Mouse (Mus musculus) megakaryocyte, embryonic 14.5 days (primary cell): ENCODE data around the gene Pik3ca. TPM values are rescaled to one million over a fixed set of nuclear protein-coding genes. Genes with fewer than 3 reads are reported as not detected.

Experiments
- H3K27me3 ChIP-seq: replicated peaks from 2 replicates; pipeline ENCODE3; 2012; ENCODE audit warnings: inconsistent platforms
- H3K36me3 ChIP-seq: replicated peaks from 2 replicates; pipeline ENCODE3; 2012; ENCODE audit warnings: low read length, inconsistent platforms, mixed read lengths
- H3K4me1 ChIP-seq: 2 replicates; pipeline ENCODE4 v1.6.1; 2012; ENCODE audit warnings: inconsistent platforms
- H3K4me3 ChIP-seq: replicated peaks from 2 replicates; pipeline ENCODE3; 2012; ENCODE audit warnings: moderate library complexity, mild to moderate bottlenecking, inconsistent platforms
- H3K9me3 ChIP-seq: 2 replicates; pipeline ENCODE4 v1.6.1; 2012; ENCODE audit warnings: inconsistent platforms
- FLI1 ChIP-seq: IDR thresholded peaks from 2 replicates; pipeline ENCODE4 v1.6.1; 2012; ENCODE audit warnings: low read length, inconsistent platforms, mixed read lengths
- GATA1 ChIP-seq: IDR thresholded peaks from 3 replicates; pipeline ENCODE4 v1.6.1; 2012; ENCODE audit warnings: mixed read lengths, low read length, inconsistent platforms, borderline replicate concordance
- polyA plus RNA-seq: library from polyadenylated mRNA; stranded (reverse); fragments of >175 nt; gene quantifications from 2 replicates; pipeline ENCODE4 v1.2.3, GENCODE M21; 2012; ENCODE audit warnings: low replicate concordance; ENCODE audit not compliant: insufficient read depth

The Pik3ca gene
- polyA plus RNA-seq, 1 experiment, result 0.81 TPM

- TF ChIP-seq FLI1 (no peak), GATA1 (no peak)
- no peaks in the 10 kb centered on the region for H3K36me3 ChIP-seq
- peak overlapping the region; percentile 83 for H3K4me3 ChIP-seq
- H3K9me3 ChIP-seq, result no peaks in the 10 kb centered on the region
- peaks cover 52% of the 10 kb centered on the region for H3K4me1 ChIP-seq
- no peaks in the 10 kb centered on the region for H3K27me3 ChIP-seq
These were observed 2.5 kb downstream of the Pik3ca start for GRCm38 (mm10) chr3:32399931-32400330.

GRCm38 (mm10) chr3:32401591-32401990 lies 4.1 kb downstream of the Pik3ca start:
- no peaks in the 10 kb centered on the region for H3K27me3 ChIP-seq
- TF ChIP-seq FLI1, result no peak
- TF ChIP-seq GATA1, result no peak
- H3K4me1 ChIP-seq, result peaks cover 69% of the 10 kb centered on the region
- H3K36me3 ChIP-seq, result no peaks in the 10 kb centered on the region
- H3K4me3 ChIP-seq, result no peak overlapping the region
- H3K9me3 ChIP-seq, result no peaks in the 10 kb centered on the region

- TF ChIP-seq GATA1, result no peak
- TF ChIP-seq FLI1, result no peak
- H3K4me1 ChIP-seq, result peaks cover 83% of the 10 kb centered on the region
These were observed 5.8 kb downstream of the Pik3ca start for GRCm38 (mm10) chr3:32402990-32403885.

DNA sequence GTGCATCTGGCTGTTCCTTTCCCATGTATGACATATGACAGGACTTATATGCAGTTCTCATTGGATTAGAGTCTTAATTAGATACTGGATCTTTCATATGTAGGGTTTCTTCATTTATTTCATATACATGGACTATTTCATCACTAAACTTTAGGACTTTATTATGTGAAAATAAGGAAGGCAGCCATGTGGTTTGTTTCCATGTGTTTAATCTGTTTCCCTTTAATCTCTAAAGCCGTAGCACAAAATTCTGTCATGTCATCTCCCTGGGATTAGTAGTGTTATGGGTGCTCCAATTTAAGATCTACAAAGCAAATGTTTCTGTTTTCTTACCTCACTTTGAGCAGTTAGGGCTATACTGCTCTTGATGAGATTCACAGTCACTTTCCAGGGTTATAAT lies 8.2 kb downstream of the Pik3ca start:
- TF ChIP-seq GATA1, result no peak
- no peak for TF ChIP-seq FLI1
- peaks cover 77% of the 10 kb centered on the region for H3K4me1 ChIP-seq
- no peak overlapping the region for H3K4me3 ChIP-seq
- no peaks in the 10 kb centered on the region for H3K27me3 ChIP-seq
- H3K36me3 ChIP-seq, result peaks cover 16% of the 10 kb centered on the region
- 0 out of 2 replicates have a peak, but pooled peaks cover 5% of the 10 kb centered on the region for H3K9me3 ChIP-seq

More at GRCm38 (mm10) chr3:32402990-32403885, 5.8 kb downstream of the Pik3ca start:
- H3K4me3 ChIP-seq, result peak overlapping the region; percentile 21
- no peaks in the 10 kb centered on the region for H3K27me3 ChIP-seq
- peaks cover 10% of the 10 kb centered on the region for H3K36me3 ChIP-seq
- H3K9me3 ChIP-seq, result no peaks in the 10 kb centered on the region

- H3K4me1 ChIP-seq, result peaks cover 68% of the 10 kb centered on the region
- TF ChIP-seq GATA1, result no peak
- peaks cover 16% of the 10 kb centered on the region for H3K36me3 ChIP-seq
These were observed 9.3 kb downstream of the Pik3ca start for GRCm38 (mm10) chr3:32406804-32407203.

DNA sequence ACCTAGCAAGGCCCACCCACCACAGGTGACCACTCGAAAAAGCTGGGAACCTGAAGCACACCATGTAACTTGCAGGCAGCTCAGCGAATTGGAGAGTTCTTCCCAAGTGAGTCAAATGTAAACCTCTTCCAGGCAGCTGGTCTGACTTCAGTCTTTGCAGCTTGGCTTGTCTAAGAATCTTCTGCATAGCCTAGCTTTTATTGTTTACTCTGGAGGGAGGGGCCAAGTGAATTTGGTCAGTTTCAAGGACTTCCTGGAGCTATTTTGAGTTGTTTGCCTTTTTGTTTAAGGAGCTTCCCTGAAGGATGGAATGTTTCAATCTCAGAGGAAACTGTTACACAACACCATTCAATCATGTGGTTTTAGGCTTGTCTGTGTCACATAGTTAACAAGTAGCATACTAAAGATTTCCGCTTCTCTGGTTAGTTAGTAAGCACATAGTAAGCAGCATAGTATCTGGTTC lies 11.4 kb downstream of the Pik3ca start:
- peaks cover 67% of the 10 kb centered on the region for H3K4me1 ChIP-seq
- no peaks in the 10 kb centered on the region for H3K27me3 ChIP-seq
- no peak overlapping the region for H3K4me3 ChIP-seq
- peaks cover 19% of the 10 kb centered on the region for H3K36me3 ChIP-seq
- TF ChIP-seq GATA1, result no peak
- TF ChIP-seq FLI1, result no peak
- 0 out of 2 replicates have a peak, but pooled peaks cover 5% of the 10 kb centered on the region for H3K9me3 ChIP-seq

More at GRCm38 (mm10) chr3:32406804-32407203, 9.3 kb downstream of the Pik3ca start:
- Histone ChIP-seq H3K9me3 (0 out of 2 replicates have a peak, but pooled peaks cover 5% of the 10 kb centered on the region), H3K27me3 (no peaks in the 10 kb centered on the region), H3K4me3 (no peak overlapping the region)

GRCm38 (mm10) chr3:32412502-32413044 lies 15.1 kb downstream of the Pik3ca start:
- Histone ChIP-seq H3K36me3 (peaks cover 13% of the 10 kb centered on the region), H3K9me3 (0 out of 2 replicates have a peak, but pooled peaks cover 5% of the 10 kb centered on the region), H3K4me1 (peaks cover 60% of the 10 kb centered on the region), H3K27me3 (no peaks in the 10 kb centered on the region), H3K4me3 (no peak overlapping the region)
- no peak for TF ChIP-seq FLI1
- no peak for TF ChIP-seq GATA1

GRCm38 (mm10) chr3:32414381-32414780 lies 16.9 kb downstream of the Pik3ca start:
- Histone ChIP-seq H3K36me3 (peaks cover 3% of the 10 kb centered on the region), H3K4me3 (no peak overlapping the region), H3K4me1 (peaks cover 56% of the 10 kb centered on the region), H3K9me3 (no peaks in the 10 kb centered on the region), H3K27me3 (no peaks in the 10 kb centered on the region)
- TF ChIP-seq FLI1 (no peak), GATA1 (no peak)

DNA sequence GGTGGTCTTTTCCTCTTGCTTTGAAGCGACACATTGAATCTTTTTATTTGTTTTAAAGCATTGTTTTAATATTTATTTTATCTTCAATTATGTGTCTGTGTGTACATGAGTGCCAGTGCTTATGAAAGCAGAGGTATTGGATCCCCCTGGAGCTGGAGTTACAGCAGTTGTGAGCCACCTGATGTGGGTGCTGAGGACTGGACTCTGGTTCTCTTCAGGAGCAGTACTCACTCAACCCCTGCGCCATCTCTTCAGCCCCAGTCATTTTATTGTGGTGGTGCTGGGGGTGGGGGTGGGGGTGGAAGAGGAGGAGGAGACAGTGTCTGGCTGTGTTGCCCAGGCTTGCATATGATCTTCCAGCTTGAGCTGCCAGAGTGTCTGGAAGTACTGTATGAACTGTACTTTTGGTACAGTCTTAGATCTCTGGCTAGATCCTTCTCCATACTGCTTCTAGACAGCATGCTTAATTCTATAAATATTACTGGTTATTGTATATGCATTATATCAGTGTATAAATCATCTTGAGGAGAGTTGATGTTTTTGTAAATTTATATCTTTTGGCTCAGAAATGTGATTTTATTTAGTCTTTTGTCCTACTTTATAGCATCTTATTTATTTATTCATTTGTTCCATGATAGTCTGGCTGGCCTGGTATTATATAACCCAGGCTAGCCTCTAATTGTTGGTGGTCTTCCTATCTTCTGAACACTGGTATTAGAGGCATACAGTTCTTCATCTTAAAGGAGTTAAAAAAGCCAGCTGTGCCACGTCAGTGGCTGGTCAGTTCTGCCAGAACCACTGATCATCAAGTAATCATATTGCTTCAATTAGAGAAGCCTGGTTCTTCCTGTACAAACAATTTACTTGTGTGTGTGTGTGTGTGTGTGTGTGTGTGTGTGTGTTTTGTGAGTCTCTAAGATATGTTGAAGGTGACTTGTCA lies 18.2 kb downstream of the Pik3ca start:
- Histone ChIP-seq H3K4me3 (peak overlapping the region; percentile 1), H3K4me1 (peaks cover 60% of the 10 kb centered on the region), H3K27me3 (no peaks in the 10 kb centered on the region), H3K9me3 (no peaks in the 10 kb centered on the region), H3K36me3 (peaks cover 3% of the 10 kb centered on the region)
- TF ChIP-seq FLI1 (no peak), GATA1 (no peak)
